Mouse (Mus musculus): Measurements from ENCODE around the gene Srrt.

Gene Srrt

DNA sequence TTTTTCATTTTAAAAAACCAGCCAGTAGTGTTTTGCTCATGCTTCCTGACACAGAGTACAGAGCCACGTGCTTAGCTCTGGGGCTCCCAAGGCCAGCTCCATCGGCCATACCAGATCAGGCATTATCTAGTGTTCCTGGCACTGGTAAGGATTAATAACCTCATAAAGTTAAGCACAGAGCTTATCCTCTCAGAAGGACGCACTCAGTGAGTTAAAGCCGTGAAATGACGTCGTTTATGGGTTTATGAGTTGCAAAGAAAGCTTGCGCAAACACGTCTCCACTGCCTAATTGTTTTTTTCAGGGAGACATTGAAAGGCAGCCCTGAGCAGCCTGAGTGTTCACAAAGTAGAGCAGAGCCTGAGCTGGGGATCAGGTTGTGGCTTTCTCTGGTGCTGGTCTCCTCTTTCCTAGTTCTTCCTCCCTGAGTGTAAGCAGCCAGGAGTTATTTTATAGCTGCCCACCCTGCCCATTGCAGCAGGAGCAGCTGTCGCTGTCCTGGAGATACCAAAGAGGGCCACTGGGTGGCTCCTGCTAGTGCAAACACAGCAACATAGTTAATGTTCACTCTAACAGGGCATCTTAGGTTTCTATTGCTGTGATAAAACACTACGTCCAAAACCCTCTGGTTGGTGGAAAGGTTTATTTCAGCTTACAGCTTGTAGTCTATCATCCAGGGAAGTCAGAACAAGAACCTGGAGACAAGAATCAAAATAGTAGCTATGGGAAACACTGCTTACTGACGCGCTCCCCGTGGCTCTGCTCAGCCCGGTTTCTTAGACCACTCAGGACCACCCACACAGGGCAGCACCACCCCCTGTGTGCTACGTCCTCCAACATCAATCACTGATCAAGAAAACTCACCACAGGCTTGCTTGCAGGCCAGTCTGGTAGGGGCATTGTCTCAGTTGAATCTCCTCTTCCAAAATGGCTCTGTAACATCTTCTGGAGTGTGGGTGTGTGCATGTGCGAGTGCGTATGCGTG, 29.8 kb downstream of the Srrt start:
- H3K27me3 ChIP-seq (ENCODE audit: insufficient read depth, low read length): peaks cover 6% of the 10 kb centered on the region
- H3K4me3 ChIP-seq (replicated peaks; ENCODE audit: low read length): no peak overlapping the region
- no peaks in the 10 kb centered on the region for H3K36me3 ChIP-seq (ENCODE audit: insufficient read depth, low read length)
- TF ChIP-seq CTCF (conservative IDR thresholded peaks at IDR 0.05; ENCODE audit: low read length): peak; percentile 40
- no peak for TF ChIP-seq NANOG (IDR thresholded peaks at IDR 0.05; ENCODE audit: borderline replicate concordance, low read length)
- TF ChIP-seq POU5F1 (IDR thresholded peaks at IDR 0.05; ENCODE audit: borderline replicate concordance, low read length): no peak
- peaks cover 3% of the 10 kb centered on the region; the same call in 1 of the 2 replicates for H3K4me1 ChIP-seq (replicated peaks; ENCODE audit: low read depth, low read length)
- H3K9me3 ChIP-seq (ENCODE audit: low read length): peaks cover 11% of the 10 kb centered on the region

DNA sequence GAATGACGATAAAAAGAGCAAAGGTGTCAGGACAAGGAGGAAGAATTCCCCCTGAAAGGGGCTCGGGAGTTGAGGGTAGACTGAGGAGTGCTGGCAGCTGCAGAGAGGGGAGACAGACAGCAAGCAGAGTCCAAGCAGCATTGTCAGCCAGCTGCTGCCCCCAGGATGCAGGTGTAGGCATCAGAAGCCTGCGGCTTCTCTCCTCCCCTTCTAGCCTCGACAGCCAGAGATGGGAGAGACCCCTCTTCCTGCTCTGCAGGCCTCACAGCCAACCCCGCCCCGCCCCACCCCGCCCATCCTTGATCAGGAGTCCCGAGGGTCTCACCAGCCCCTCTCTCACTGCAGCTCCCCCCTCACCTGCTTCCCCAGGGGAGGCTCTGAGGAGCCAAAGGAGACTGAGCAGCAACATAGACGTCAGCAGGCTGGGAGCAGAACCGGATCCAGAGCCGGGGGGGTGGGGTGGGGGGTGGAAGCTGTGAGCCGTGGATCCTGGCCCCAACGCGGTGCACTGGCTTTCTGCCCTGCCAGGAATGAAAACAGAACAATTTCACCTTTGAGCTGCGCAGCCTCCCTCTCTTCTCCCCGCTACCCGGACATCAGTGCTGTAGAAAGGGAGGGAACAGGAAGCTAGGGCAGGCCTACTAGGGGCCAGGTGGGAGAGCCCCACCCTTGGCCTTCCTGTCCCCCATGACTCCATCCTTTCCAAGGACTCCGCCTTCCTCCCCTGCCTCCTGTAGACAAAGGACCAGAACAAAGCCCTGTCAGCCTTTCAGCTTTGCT, 39.2 kb downstream of the Srrt start:
- Histone ChIP-seq H3K36me3 (ENCODE audit: insufficient read depth, low read length) (no peaks in the 10 kb centered on the region), H3K4me3 (replicated peaks; ENCODE audit: low read length) (peak overlapping the region; percentile 59), H3K4me1 (replicated peaks; ENCODE audit: low read depth, low read length) (peaks cover 18% of the 10 kb centered on the region), H3K9me3 (ENCODE audit: low read length) (peaks cover 8% of the 10 kb centered on the region; the same call in 1 of the 2 replicates), H3K27me3 (ENCODE audit: insufficient read depth, low read length) (no peaks in the 10 kb centered on the region)
- TF ChIP-seq NANOG (IDR thresholded peaks at IDR 0.05; ENCODE audit: borderline replicate concordance, low read length): no peak
- TF ChIP-seq CTCF (conservative IDR thresholded peaks at IDR 0.05; ENCODE audit: low read length): no peak
- no peak for TF ChIP-seq POU5F1 (IDR thresholded peaks at IDR 0.05; ENCODE audit: borderline replicate concordance, low read length)

DNA sequence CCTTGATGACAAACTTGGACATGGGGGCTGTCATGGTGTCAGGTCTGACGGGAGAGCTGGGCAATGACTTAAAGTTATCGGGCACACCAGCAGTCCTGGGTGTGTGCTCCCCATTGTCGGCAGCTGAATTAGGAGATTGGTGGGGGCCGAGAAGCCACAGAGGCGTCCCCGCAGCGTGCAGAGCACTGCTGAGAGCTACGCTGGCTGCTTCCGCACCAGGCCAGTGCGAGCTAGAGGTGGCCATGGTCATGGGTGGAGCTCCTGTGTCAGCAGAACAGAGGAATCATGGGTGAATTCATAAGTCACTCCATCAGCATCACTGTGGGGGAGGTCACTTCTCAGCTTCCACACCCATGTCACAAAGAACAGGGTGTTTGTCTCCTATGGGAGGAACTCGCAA, 42.7 kb downstream of the Srrt start:
- TF ChIP-seq CTCF (conservative IDR thresholded peaks at IDR 0.05; ENCODE audit: low read length) (no peak), POU5F1 (IDR thresholded peaks at IDR 0.05; ENCODE audit: borderline replicate concordance, low read length) (no peak), NANOG (IDR thresholded peaks at IDR 0.05; ENCODE audit: borderline replicate concordance, low read length) (no peak)
- Histone ChIP-seq H3K27me3 (ENCODE audit: insufficient read depth, low read length) (no peaks in the 10 kb centered on the region), H3K4me3 (replicated peaks; ENCODE audit: low read length) (no peak overlapping the region), H3K4me1 (replicated peaks; ENCODE audit: low read depth, low read length) (peaks cover 18% of the 10 kb centered on the region), H3K36me3 (ENCODE audit: insufficient read depth, low read length) (no peaks in the 10 kb centered on the region), H3K9me3 (ENCODE audit: low read length) (peaks cover 4% of the 10 kb centered on the region; the same call in 1 of the 2 replicates)

DNA sequence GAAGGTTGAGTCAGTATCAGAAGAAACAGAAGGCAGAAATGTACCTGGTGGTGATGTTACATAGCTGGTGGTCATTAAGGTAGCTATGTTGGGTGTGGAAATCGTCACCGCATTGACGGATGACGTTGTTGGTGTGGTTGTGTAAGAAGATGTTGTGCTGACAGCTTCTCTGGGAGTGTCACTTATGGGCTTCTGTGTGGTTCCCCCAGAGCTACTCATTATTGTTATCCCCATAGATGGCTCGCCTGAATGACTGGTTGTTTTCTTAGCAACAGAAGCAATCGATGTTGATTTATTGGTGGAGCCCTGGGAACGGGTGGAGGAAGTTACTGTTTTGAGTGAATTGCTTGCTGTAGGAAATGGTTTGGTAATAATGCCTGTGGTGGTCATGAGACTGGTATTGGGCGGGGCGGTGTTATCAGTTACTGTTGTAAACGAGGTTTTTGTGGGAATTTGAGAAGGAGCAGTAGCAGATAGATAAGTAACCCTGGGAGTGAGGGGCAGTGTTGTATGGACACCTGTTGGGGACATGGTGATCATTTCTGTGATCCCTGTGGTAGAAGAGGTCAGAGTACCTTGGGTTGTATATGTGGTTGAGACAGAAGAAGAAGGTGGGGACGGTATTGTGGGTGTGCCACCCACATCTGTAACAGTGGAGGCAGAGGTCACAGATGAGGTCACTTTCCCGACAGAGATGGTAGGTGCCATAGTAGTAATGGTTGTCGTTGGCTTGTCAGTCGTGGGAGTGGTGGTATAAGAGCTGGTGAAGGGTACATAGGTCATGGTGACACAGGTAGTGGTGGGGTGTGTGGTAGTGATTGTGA, 43.4 kb downstream of the Srrt start:
- no peak overlapping the region for H3K4me3 ChIP-seq (replicated peaks; ENCODE audit: low read length)
- peaks cover 4% of the 10 kb centered on the region; the same call in 1 of the 2 replicates for H3K9me3 ChIP-seq (ENCODE audit: low read length)
- H3K4me1 ChIP-seq (replicated peaks; ENCODE audit: low read depth, low read length): peaks cover 18% of the 10 kb centered on the region
- H3K27me3 ChIP-seq (ENCODE audit: insufficient read depth, low read length): no peaks in the 10 kb centered on the region
- no peak for TF ChIP-seq CTCF (conservative IDR thresholded peaks at IDR 0.05; ENCODE audit: low read length)
- TF ChIP-seq NANOG (IDR thresholded peaks at IDR 0.05; ENCODE audit: borderline replicate concordance, low read length): no peak
- TF ChIP-seq POU5F1 (IDR thresholded peaks at IDR 0.05; ENCODE audit: borderline replicate concordance, low read length): no peak
- no peaks in the 10 kb centered on the region for H3K36me3 ChIP-seq (ENCODE audit: insufficient read depth, low read length)

All from E14TG2a.4 (cell line).